Mouse (Mus musculus): Measurements from ENCODE around the gene Efcab8. TPM values are rescaled to one million over a fixed set of nuclear protein-coding genes. Genes with fewer than 3 reads are reported as not detected.
A peak's percentile ranks its signal among the peaks of the same experiment; 100 is the strongest.

Gene Efcab8
- polyA plus RNA-seq, 1 experiment, result 0.19 TPM

DNA sequence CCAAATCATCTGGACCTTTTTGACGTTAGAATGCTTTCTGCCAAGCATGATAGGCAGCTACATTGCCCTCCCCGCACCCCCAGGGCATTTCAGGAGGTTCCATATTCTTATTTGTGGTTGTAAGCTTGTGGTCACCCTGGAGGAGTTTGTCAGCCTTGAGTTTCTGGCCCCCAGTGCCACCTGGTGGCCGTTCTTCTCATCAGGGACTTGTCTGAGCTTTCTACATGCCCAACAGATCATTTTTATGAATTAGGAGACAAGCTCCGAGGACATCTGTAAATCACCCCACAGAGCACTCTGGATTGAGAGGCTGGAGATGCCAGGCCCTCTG is 71.3 kb downstream of the Efcab8 start:
- TF ChIP-seq CTCF (IDR thresholded peaks at IDR 0.05; ENCODE audit: insufficient read depth, low read length), result peak; percentile 56
- no peak for TF ChIP-seq POLR2A (IDR thresholded peaks at IDR 0.05; ENCODE audit: borderline replicate concordance, extremely low read depth, low read depth, low read length)
- DNase-seq, result peak; percentile 36

DNA sequence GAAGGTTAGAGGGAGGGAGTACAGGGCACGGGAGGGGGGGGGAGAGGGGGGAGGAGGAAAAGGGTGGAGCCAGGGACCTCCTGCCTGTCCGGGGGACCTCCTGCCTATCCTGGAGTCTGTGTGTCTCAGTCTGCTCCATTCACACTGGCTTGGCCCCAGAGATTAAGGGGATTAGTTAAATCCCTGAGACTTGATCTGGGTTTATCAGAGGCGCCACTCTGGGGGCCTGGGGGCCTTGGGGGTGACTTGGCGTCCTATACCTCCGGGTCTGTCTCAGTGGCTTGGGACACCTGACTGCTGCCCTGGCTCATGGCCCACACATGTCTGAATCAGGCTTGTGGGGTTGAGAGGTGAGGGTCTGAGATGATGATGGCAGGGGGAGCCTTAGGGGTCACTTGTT is 73.8 kb downstream of the Efcab8 start:
- TF ChIP-seq POLR2A (IDR thresholded peaks at IDR 0.05; ENCODE audit: borderline replicate concordance, extremely low read depth, low read depth, low read length) (no peak), CTCF (IDR thresholded peaks at IDR 0.05; ENCODE audit: insufficient read depth, low read length) (no peak)
- H3K4me1 ChIP-seq (ENCODE audit: control insufficient read depth, insufficient read depth, low read length), result no peaks in the 10 kb centered on the region
- whole genome bisulfite sequencing, result 28% methylated on average over 5 of the region's 5 CpGs
- no peak for DNase-seq
- no peak overlapping the region for H3K4me3 ChIP-seq (replicated peaks; ENCODE audit: extremely low read depth, low read depth, low read length)

More for the DNA sequence above, 71.3 kb downstream of the Efcab8 start:
- Histone ChIP-seq H3K4me1 (ENCODE audit: control insufficient read depth, insufficient read depth, low read length) (no peaks in the 10 kb centered on the region), H3K4me3 (replicated peaks; ENCODE audit: extremely low read depth, low read depth, low read length) (no peak overlapping the region)
- 38% methylated on average over 4 of the region's 4 CpGs for WGBS

DNA sequence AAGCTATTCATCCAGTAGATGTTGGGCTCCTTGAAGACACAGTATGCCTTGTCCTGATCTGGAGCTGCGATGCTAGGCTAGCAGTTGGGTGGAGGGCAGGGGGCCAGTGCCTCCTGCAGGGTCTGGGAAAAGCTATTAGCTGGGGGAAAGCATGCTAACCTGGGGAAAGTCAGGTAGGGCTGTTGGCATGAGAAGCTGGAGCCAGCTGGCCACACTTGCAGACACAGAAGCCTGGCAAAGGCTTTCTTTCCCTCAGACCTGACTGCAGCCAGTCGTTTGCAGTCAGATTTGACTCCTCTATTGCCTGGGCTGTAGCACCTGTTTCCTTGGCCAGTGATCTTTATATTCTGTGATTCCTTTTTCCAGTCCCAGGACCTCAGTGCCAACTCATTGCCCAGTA is 79.8 kb downstream of the Efcab8 start:
- Histone ChIP-seq H3K4me1 (ENCODE audit: control insufficient read depth, insufficient read depth, low read length) (no peaks in the 10 kb centered on the region), H3K4me3 (replicated peaks; ENCODE audit: extremely low read depth, low read depth, low read length) (no peak overlapping the region)
- no peak for DNase-seq
- no peak for TF ChIP-seq POLR2A (IDR thresholded peaks at IDR 0.05; ENCODE audit: borderline replicate concordance, extremely low read depth, low read depth, low read length)
- no peak for TF ChIP-seq CTCF (IDR thresholded peaks at IDR 0.05; ENCODE audit: insufficient read depth, low read length)
- WGBS, result 76% methylated on average over 2 of the region's 2 CpGs

DNA sequence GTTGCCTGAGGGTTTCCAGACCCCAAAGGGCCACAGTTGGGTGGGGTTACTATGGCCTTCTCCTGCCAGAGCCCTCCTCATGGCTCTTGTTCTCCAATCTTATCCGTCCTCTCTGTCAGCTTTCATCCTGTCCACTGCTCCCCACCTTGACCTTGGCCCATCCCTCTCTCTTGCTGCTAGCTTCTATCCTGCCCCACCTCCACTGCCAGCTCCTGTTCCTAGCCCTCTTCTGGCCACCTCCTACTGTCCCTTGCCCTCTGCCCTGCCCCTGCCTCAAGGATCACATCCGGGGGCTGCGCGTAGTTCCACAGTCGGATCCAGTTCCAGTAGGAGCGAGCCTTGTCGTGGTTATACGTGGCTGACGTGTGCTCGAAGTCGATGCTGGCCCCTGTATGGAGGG is 80.6 kb downstream of the Efcab8 start:
- DNase-seq, result no peak
- Histone ChIP-seq H3K4me1 (ENCODE audit: control insufficient read depth, insufficient read depth, low read length) (no peaks in the 10 kb centered on the region), H3K4me3 (replicated peaks; ENCODE audit: extremely low read depth, low read depth, low read length) (no peak overlapping the region)
- 79% methylated on average over 11 of the region's 11 CpGs for WGBS
- no peak for TF ChIP-seq POLR2A (IDR thresholded peaks at IDR 0.05; ENCODE audit: borderline replicate concordance, extremely low read depth, low read depth, low read length)
- no peak for TF ChIP-seq CTCF (IDR thresholded peaks at IDR 0.05; ENCODE audit: insufficient read depth, low read length)

DNA sequence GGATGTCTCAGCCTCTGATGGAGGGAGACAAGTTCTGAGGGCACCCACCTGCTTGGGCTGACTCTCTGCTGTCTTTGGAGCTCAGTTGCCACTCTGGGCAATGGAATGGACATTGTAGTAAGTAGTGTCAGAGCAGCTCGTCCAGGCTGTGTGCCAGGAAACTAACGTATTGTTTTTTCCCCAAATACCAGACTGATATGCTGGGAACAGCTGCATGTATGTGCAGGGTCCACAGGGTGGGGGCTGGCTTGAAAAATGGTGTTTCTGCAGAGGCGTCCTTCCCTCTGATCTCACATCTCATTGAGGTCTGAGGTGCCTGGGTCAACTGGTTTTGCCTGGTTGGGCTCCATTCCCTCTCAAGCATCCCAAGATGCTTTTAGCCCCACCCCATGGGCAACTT is 81.0 kb downstream of the Efcab8 start:
- Histone ChIP-seq H3K4me3 (replicated peaks; ENCODE audit: extremely low read depth, low read depth, low read length) (no peak overlapping the region), H3K4me1 (ENCODE audit: control insufficient read depth, insufficient read depth, low read length) (no peaks in the 10 kb centered on the region)
- no peak for DNase-seq
- TF ChIP-seq CTCF (IDR thresholded peaks at IDR 0.05; ENCODE audit: insufficient read depth, low read length) (no peak), POLR2A (IDR thresholded peaks at IDR 0.05; ENCODE audit: borderline replicate concordance, extremely low read depth, low read depth, low read length) (no peak)
- WGBS, result 31% methylated on average over 3 of the region's 3 CpGs

DNA sequence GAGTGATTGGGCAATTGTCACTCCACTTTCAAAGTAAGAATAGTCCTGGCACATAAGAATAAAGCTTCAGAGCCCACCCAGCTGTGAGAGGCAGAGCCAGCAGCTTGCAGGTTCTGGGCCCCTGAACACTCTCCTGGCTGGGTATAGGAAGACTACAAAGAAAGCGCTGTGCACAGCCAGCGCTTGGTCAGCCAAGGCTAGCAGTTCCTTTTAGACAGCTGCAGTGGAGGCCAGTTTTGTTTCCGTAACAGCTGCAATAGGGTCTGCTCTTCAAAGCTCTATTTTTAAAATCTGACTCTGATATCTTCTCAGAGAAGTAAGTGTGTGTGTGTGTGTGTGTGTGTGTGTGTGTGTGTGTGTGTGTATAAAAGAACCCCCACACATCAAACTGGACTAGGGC is 82.2 kb downstream of the Efcab8 start:
- Histone ChIP-seq H3K4me1 (ENCODE audit: control insufficient read depth, insufficient read depth, low read length) (no peaks in the 10 kb centered on the region), H3K4me3 (replicated peaks; ENCODE audit: extremely low read depth, low read depth, low read length) (no peak overlapping the region)
- TF ChIP-seq CTCF (IDR thresholded peaks at IDR 0.05; ENCODE audit: insufficient read depth, low read length) (no peak), POLR2A (IDR thresholded peaks at IDR 0.05; ENCODE audit: borderline replicate concordance, extremely low read depth, low read depth, low read length) (no peak)
- DNase-seq, result no peak
- 72% methylated on average over 3 of the region's 3 CpGs for WGBS

DNA sequence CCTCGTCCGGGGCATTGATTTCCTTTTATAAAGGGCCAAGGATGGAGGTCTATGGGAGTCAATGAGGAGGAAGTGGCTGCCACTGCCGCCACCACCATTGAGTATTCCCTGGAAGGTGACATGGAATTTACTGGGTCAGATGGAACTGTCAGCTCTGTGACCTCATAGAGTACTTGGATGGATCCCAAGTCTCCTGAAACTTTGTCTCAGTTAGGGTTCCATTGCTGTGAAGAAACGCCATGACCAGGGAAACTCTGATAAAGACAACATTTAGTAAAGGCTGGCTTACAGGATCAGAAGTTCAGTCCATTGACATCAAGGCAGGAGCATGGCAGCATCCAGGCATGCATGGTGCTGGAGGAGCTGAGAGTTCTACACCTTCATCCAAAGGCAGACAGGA is 91.3 kb downstream of the Efcab8 start, which contains the start of gene Sun5:
TSS of gene Sun5 (minus strand) at position 101 of the 400 bp plus-strand sequence.
- H3K4me3 ChIP-seq (replicated peaks; ENCODE audit: extremely low read depth, low read depth, low read length), result no peak within 1 kb of the TSS
- no peak for TF ChIP-seq POLR2A (IDR thresholded peaks at IDR 0.05; ENCODE audit: borderline replicate concordance, extremely low read depth, low read depth, low read length)
- no peak for TF ChIP-seq CTCF (IDR thresholded peaks at IDR 0.05; ENCODE audit: insufficient read depth, low read length)
- 81% methylated on average over 4 of the region's 4 CpGs for WGBS
- no peaks in the 10 kb centered on the region for H3K4me1 ChIP-seq (ENCODE audit: control insufficient read depth, insufficient read depth, low read length)
- no peak for DNase-seq

DNA sequence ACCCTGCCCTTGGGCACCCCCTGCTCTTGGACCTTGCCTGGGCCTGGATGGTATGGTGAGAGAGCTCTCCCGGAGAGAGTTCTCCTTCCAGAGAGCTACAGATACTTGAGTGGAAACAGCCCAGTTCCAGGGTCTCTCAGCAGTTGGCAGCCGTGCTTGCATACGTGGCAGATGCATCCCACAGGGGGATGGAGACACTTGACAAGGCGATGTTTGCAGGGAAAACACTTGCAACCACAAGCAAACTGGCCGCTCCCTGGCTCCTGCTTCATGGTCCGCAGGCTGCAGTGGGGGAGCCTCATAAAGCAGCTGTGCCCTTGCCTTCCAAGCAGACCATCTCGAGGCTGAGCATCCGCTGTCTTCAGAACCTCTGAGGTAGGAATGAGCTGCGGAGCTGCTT is 95.0 kb downstream of the Efcab8 start, which contains the start of gene Bpifb2:
TSS of gene Bpifb2 (plus strand) at position 301 of the 400 bp plus-strand sequence.
- WGBS, result 59% methylated on average over 9 of the region's 9 CpGs
- TF ChIP-seq CTCF (IDR thresholded peaks at IDR 0.05; ENCODE audit: insufficient read depth, low read length) (no peak), POLR2A (IDR thresholded peaks at IDR 0.05; ENCODE audit: borderline replicate concordance, extremely low read depth, low read depth, low read length) (no peak)
- no peak for DNase-seq
- Histone ChIP-seq H3K4me1 (ENCODE audit: control insufficient read depth, insufficient read depth, low read length) (no peaks in the 10 kb centered on the region), H3K4me3 (replicated peaks; ENCODE audit: extremely low read depth, low read depth, low read length) (no peak within 1 kb of the TSS)

Other genes starting within 250 kb of the Efcab8 start
- gene Nol4l, start 250.0 kb upstream of the Efcab8 start, polyA plus RNA-seq (2012; rRNA removed), result 14.7 TPM in 2 replicates
- gene Commd7, start 147.2 kb upstream of the Efcab8 start, polyA plus RNA-seq (2012; rRNA removed), result 15.0 and 20.5 TPM in 2 replicates
- gene Dnmt3b, start 130.5 kb upstream of the Efcab8 start, polyA plus RNA-seq (2012; rRNA removed), result 2.0 and 3.3 TPM in 2 replicates
- gene Dnmt3c, start 83.3 kb upstream of the Efcab8 start, polyA plus RNA-seq (2012; rRNA removed), result 0.09 and 0.12 TPM in 2 replicates
- 7.4 and 11.5 TPM in 2 replicates for gene Mapre1, start 38.7 kb upstream of the Efcab8 start, polyA plus RNA-seq (2012; rRNA removed)
- not detected in 2 replicates for gene Sun5, start 91.2 kb downstream of the Efcab8 start, polyA plus RNA-seq (2012; rRNA removed)
- gene Bpifb2, start 95.1 kb downstream of the Efcab8 start, polyA plus RNA-seq (2012; rRNA removed), result not detected in 2 replicates
- not detected in 2 replicates for gene Bpifb6, start 120.5 kb downstream of the Efcab8 start, polyA plus RNA-seq (2012; rRNA removed)
- gene Bpifb3, start 138.3 kb downstream of the Efcab8 start, polyA plus RNA-seq (2012; rRNA removed), result not detected in 2 replicates
- gene Bpifb4, start 158.3 kb downstream of the Efcab8 start, polyA plus RNA-seq (2012; rRNA removed), result not detected in 2 replicates
- not detected in 2 replicates for gene Bpifa6, start 195.0 kb downstream of the Efcab8 start, polyA plus RNA-seq (2012; rRNA removed)
- not detected in 2 replicates for gene Bpifa2, start 228.3 kb downstream of the Efcab8 start, polyA plus RNA-seq (2012; rRNA removed)